Mouse (Mus musculus): ENCODE results near the gene Txnrd3. TPM values are rescaled to one million over a fixed set of nuclear protein-coding genes. Genes with fewer than 3 reads are reported as not detected.

Gene Txnrd3
- total RNA-seq, 1 experiment, result 4.9 TPM

GRCm38 (mm10) chr6:89684231-89684630, 40.4 kb downstream of the Txnrd3 start:
- Histone ChIP-seq H3K4me3 (ENCODE audit: insufficient read depth in 1 of 2, low read depth in 1 of 2, low read length in 2 of 2, poor library complexity in 1 of 2, severe bottlenecking in 1 of 2) (no peak overlapping the region), H3K9me3 (ENCODE audit: control insufficient read depth, insufficient read depth, low read depth, low read length) (no peaks in the 10 kb centered on the region), H3K9ac (ENCODE audit: insufficient read depth, low read depth, low read length, poor library complexity, severe bottlenecking) (no peak overlapping the region), H3K4me1 (ENCODE audit: control insufficient read depth in 2 of 2, insufficient read depth in 2 of 2, low read length in 2 of 2, poor library complexity in 1 of 2) (no peaks in the 10 kb centered on the region), H3K36me3 (ENCODE audit: control insufficient read depth, insufficient read depth, low read length, poor library complexity, severe bottlenecking) (no peaks in the 10 kb centered on the region), H3K27ac (ENCODE audit: insufficient read depth, low read depth, low read length, poor library complexity, severe bottlenecking) (no peak overlapping the region)
- DNase-seq (ENCODE audit: low read depth, low spot score), result no peak
- in situ Hi-C loops (cut with MboI; ENCODE audit: low sequenced_read_pairs in 2 of 2, unreplicated experiment in 2 of 2), result loop anchor here (10.0 to 25.0 kb wide), 3 partner anchors 653 to 853 kb away; partner anchors contain the start of genes Cfap100 (in 1 of the 2), Chst13 (in 1 of the 2) and Uroc1 (in 1 of the 2)
- no peak for TF ChIP-seq CHD2 (IDR thresholded peaks at IDR 0.05; ENCODE audit: low read depth, low read length)
- TF ChIP-seq ZC3H11A (IDR thresholded peaks at IDR 0.05; ENCODE audit: borderline replicate concordance, low read depth, low read length), result peak; percentile 41; the same call in 1 of the 2 replicates
- peak; percentile 79; the same call in 1 of the 2 replicates for TF ChIP-seq ZNF384 (IDR thresholded peaks at IDR 0.05; ENCODE audit: low read depth, low read length)

- Histone ChIP-seq H3K4me3 (ENCODE audit: insufficient read depth in 1 of 2, low read depth in 1 of 2, low read length in 2 of 2, poor library complexity in 1 of 2, severe bottlenecking in 1 of 2) (no peak overlapping the region), H3K9ac (ENCODE audit: insufficient read depth, low read depth, low read length, poor library complexity, severe bottlenecking) (no peak overlapping the region), H3K4me1 (ENCODE audit: control insufficient read depth in 2 of 2, insufficient read depth in 2 of 2, low read length in 2 of 2, poor library complexity in 1 of 2) (no peaks in the 10 kb centered on the region), H3K27ac (ENCODE audit: insufficient read depth, low read depth, low read length, poor library complexity, severe bottlenecking) (no peak overlapping the region), H3K36me3 (ENCODE audit: control insufficient read depth, insufficient read depth, low read length, poor library complexity, severe bottlenecking) (no peaks in the 10 kb centered on the region), H3K9me3 (ENCODE audit: control insufficient read depth, insufficient read depth, low read depth, low read length) (no peaks in the 10 kb centered on the region)
- TF ChIP-seq ZNF384 (IDR thresholded peaks at IDR 0.05; ENCODE audit: low read depth, low read length), result no peak
- TF ChIP-seq MAFK (IDR thresholded peaks at IDR 0.05; ENCODE audit: insufficient read depth, low read depth, low read length), result no peak
- no peak for TF ChIP-seq HCFC1 (IDR thresholded peaks at IDR 0.05; ENCODE audit: borderline replicate concordance, insufficient read depth, low read length)
- TF ChIP-seq CHD2 (IDR thresholded peaks at IDR 0.05; ENCODE audit: low read depth, low read length), result no peak
- TF ChIP-seq ZC3H11A (IDR thresholded peaks at IDR 0.05; ENCODE audit: borderline replicate concordance, low read depth, low read length), result no peak
- DNase-seq (ENCODE audit: low read depth, low spot score), result no peak
- in situ Hi-C loops (cut with MboI; ENCODE audit: low sequenced_read_pairs in 2 of 2, unreplicated experiment in 2 of 2), result loop anchor here (10.0 to 25.0 kb wide), 3 partner anchors 650 to 850 kb away; partner anchors contain the start of genes Cfap100 (in 1 of the 2), Chst13 (in 1 of the 2) and Uroc1 (in 1 of the 2)
Measured at GRCm38 (mm10) chr6:89687100-89687499, 43.3 kb downstream of the Txnrd3 start.

- H3K4me3 ChIP-seq (ENCODE audit: insufficient read depth in 1 of 2, low read depth in 1 of 2, low read length in 2 of 2, poor library complexity in 1 of 2, severe bottlenecking in 1 of 2), result no peak overlapping the region
- H3K9ac ChIP-seq (ENCODE audit: insufficient read depth, low read depth, low read length, poor library complexity, severe bottlenecking), result no peak overlapping the region
- no peaks in the 10 kb centered on the region for H3K4me1 ChIP-seq (ENCODE audit: control insufficient read depth in 2 of 2, insufficient read depth in 2 of 2, low read length in 2 of 2, poor library complexity in 1 of 2)
- no peak for DNase-seq (ENCODE audit: low read depth, low spot score)
- in situ Hi-C loops (cut with MboI; ENCODE audit: low sequenced_read_pairs in 2 of 2, unreplicated experiment in 2 of 2), result no loop called here
- TF ChIP-seq CHD2 (IDR thresholded peaks at IDR 0.05; ENCODE audit: low read depth, low read length) (no peak), ZC3H11A (IDR thresholded peaks at IDR 0.05; ENCODE audit: borderline replicate concordance, low read depth, low read length) (no peak), ZNF384 (IDR thresholded peaks at IDR 0.05; ENCODE audit: low read depth, low read length) (no peak), HCFC1 (IDR thresholded peaks at IDR 0.05; ENCODE audit: borderline replicate concordance, insufficient read depth, low read length) (no peak), MAFK (IDR thresholded peaks at IDR 0.05; ENCODE audit: insufficient read depth, low read depth, low read length) (no peak)
- H3K27ac ChIP-seq (ENCODE audit: insufficient read depth, low read depth, low read length, poor library complexity, severe bottlenecking), result no peak overlapping the region
- H3K36me3 ChIP-seq (ENCODE audit: control insufficient read depth, insufficient read depth, low read length, poor library complexity, severe bottlenecking), result no peaks in the 10 kb centered on the region
- H3K9me3 ChIP-seq (ENCODE audit: control insufficient read depth, insufficient read depth, low read depth, low read length), result no peaks in the 10 kb centered on the region
Measured at GRCm38 (mm10) chr6:89706624-89707023, 62.8 kb downstream of the Txnrd3 start.

GRCm38 (mm10) chr6:89707240-89707639, 63.5 kb downstream of the Txnrd3 start, which contains the start of gene Vmn1r40:
TSS of gene Vmn1r40 (plus strand) at chr6:89707540.
- Histone ChIP-seq H3K36me3 (ENCODE audit: control insufficient read depth, insufficient read depth, low read length, poor library complexity, severe bottlenecking) (no peaks in the 10 kb centered on the region), H3K4me1 (ENCODE audit: control insufficient read depth in 2 of 2, insufficient read depth in 2 of 2, low read length in 2 of 2, poor library complexity in 1 of 2) (no peaks in the 10 kb centered on the region), H3K27ac (ENCODE audit: insufficient read depth, low read depth, low read length, poor library complexity, severe bottlenecking) (no peak within 1 kb of the TSS), H3K9me3 (ENCODE audit: control insufficient read depth, insufficient read depth, low read depth, low read length) (no peaks in the 10 kb centered on the region), H3K9ac (ENCODE audit: insufficient read depth, low read depth, low read length, poor library complexity, severe bottlenecking) (no peak within 1 kb of the TSS), H3K4me3 (ENCODE audit: insufficient read depth in 1 of 2, low read depth in 1 of 2, low read length in 2 of 2, poor library complexity in 1 of 2, severe bottlenecking in 1 of 2) (no peak within 1 kb of the TSS)
- TF ChIP-seq ZNF384 (IDR thresholded peaks at IDR 0.05; ENCODE audit: low read depth, low read length) (no peak), MAFK (IDR thresholded peaks at IDR 0.05; ENCODE audit: insufficient read depth, low read depth, low read length) (no peak), HCFC1 (IDR thresholded peaks at IDR 0.05; ENCODE audit: borderline replicate concordance, insufficient read depth, low read length) (no peak), ZC3H11A (IDR thresholded peaks at IDR 0.05; ENCODE audit: borderline replicate concordance, low read depth, low read length) (no peak), CHD2 (IDR thresholded peaks at IDR 0.05; ENCODE audit: low read depth, low read length) (no peak)
- in situ Hi-C loops (cut with MboI; ENCODE audit: low sequenced_read_pairs in 2 of 2, unreplicated experiment in 2 of 2), result no loop called here
- DNase-seq (ENCODE audit: low read depth, low spot score), result no peak

GRCm38 (mm10) chr6:89718051-89718450, 74.3 kb downstream of the Txnrd3 start:
- Histone ChIP-seq H3K4me3 (ENCODE audit: insufficient read depth in 1 of 2, low read depth in 1 of 2, low read length in 2 of 2, poor library complexity in 1 of 2, severe bottlenecking in 1 of 2) (no peak overlapping the region), H3K4me1 (ENCODE audit: control insufficient read depth in 2 of 2, insufficient read depth in 2 of 2, low read length in 2 of 2, poor library complexity in 1 of 2) (no peaks in the 10 kb centered on the region), H3K27ac (ENCODE audit: insufficient read depth, low read depth, low read length, poor library complexity, severe bottlenecking) (no peak overlapping the region), H3K9me3 (ENCODE audit: control insufficient read depth, insufficient read depth, low read depth, low read length) (no peaks in the 10 kb centered on the region), H3K9ac (ENCODE audit: insufficient read depth, low read depth, low read length, poor library complexity, severe bottlenecking) (no peak overlapping the region), H3K36me3 (ENCODE audit: control insufficient read depth, insufficient read depth, low read length, poor library complexity, severe bottlenecking) (no peaks in the 10 kb centered on the region)
- DNase-seq (ENCODE audit: low read depth, low spot score), result no peak
- in situ Hi-C loops (cut with MboI; ENCODE audit: low sequenced_read_pairs in 2 of 2, unreplicated experiment in 2 of 2), result no loop called here
- no peak for TF ChIP-seq ZNF384 (IDR thresholded peaks at IDR 0.05; ENCODE audit: low read depth, low read length)
- TF ChIP-seq ZC3H11A (IDR thresholded peaks at IDR 0.05; ENCODE audit: borderline replicate concordance, low read depth, low read length), result no peak
- no peak for TF ChIP-seq MAFK (IDR thresholded peaks at IDR 0.05; ENCODE audit: insufficient read depth, low read depth, low read length)
- TF ChIP-seq CHD2 (IDR thresholded peaks at IDR 0.05; ENCODE audit: low read depth, low read length), result no peak
- TF ChIP-seq HCFC1 (IDR thresholded peaks at IDR 0.05; ENCODE audit: borderline replicate concordance, insufficient read depth, low read length), result no peak
